Mouse (Mus musculus): Measurements from ENCODE around the gene Spred2. TPM values are rescaled to one million over a fixed set of nuclear protein-coding genes. Genes with fewer than 3 reads are reported as not detected.
"Not testable (repeated sequence)": the region's sequence is repeated elsewhere in the genome, so short reads cannot be mapped to it uniquely, and the experiment has no call there.

The Spred2 gene
- polyA plus RNA-seq, 1 experiment from 2014 or later = 3.5 TPM

DNA sequence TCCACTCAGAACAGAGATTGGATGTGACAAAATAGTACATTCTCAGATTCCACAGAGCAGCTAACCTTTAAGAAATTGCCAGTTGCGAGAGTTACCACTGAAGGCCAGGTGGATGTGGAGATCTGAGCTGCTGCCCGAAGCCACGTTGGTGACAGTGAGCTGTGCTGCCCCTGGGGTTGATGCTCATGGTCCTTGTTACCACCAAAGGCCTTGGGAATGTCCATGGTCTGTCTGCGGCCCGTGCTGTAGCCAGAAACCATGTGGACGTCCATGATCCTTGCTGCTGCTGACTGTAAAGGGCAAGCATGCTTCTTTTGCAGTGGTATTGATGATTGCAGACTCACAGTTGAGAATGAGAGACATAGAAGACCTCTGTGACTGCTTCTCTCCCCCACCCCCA lies 104.2 kb downstream of the Spred2 start:
- no peaks in the 10 kb centered on the region for H3K9me3 ChIP-seq (ENCODE audit: control insufficient read depth, low read length)
- H3K4me2 ChIP-seq (replicated peaks; ENCODE audit: low read depth) = no peak overlapping the region
- no peaks in the 10 kb centered on the region for H3K36me3 ChIP-seq (ENCODE audit: control insufficient read depth, insufficient read depth, low read length)
- H3K9ac ChIP-seq (ENCODE audit: low read length) = no peak overlapping the region
- TF ChIP-seq CTCF (IDR thresholded peaks at IDR 0.05; ENCODE audit: low read depth) (no peak), EP300 (optimal IDR thresholded peaks at IDR 0.05) (no peak)
- no peak overlapping the region for H3K27ac ChIP-seq (replicated peaks)
- no peaks in the 10 kb centered on the region for H3K4me1 ChIP-seq (replicated peaks; ENCODE audit: control insufficient read depth, insufficient read depth)
- H3K27me3 ChIP-seq (ENCODE audit: control insufficient read depth, insufficient read depth, low read length) = no peaks in the 10 kb centered on the region
- ATAC-seq (ENCODE audit: low FRiP score, low TSS enrichment) (no peak), DNase-seq (ENCODE audit: low spot score) (no peak)
- WGBS = 90% methylated on average over 6 of the region's 6 CpGs
- no peak overlapping the region for H3K4me3 ChIP-seq (ENCODE audit: low read depth, low read length)

DNA sequence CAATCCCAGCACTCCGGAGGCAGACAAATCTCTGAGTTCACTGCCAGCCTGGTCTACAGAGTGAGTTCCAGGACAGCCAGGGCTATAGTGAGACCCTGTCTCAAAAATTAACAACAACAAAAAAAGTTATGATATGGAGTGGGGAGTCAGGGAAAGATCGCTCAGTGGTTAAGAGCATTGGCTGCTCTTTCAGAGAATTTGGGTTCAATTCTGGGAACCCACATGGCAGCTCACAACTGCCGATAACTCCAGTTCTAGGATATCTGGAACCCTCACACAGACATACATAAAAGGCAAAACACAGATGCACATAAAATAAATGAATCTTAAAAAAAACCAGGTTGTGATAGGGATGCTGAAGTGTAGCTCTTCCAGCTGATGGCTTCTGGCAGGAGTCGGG lies 104.8 kb downstream of the Spred2 start:
- Histone ChIP-seq H3K36me3 (ENCODE audit: control insufficient read depth, insufficient read depth, low read length) (no peaks in the 10 kb centered on the region), H3K27me3 (ENCODE audit: control insufficient read depth, insufficient read depth, low read length) (no peaks in the 10 kb centered on the region), H3K9ac (ENCODE audit: low read length) (no peak overlapping the region), H3K4me1 (replicated peaks; ENCODE audit: control insufficient read depth, insufficient read depth) (no peaks in the 10 kb centered on the region), H3K4me3 (ENCODE audit: low read depth, low read length) (no peak overlapping the region), H3K9me3 (ENCODE audit: control insufficient read depth, low read length) (no peaks in the 10 kb centered on the region), H3K27ac (replicated peaks) (no peak overlapping the region), H3K4me2 (replicated peaks; ENCODE audit: low read depth) (no peak overlapping the region)
- no peak for TF ChIP-seq CTCF (IDR thresholded peaks at IDR 0.05; ENCODE audit: low read depth)
- TF ChIP-seq EP300 (optimal IDR thresholded peaks at IDR 0.05) = no peak
- DNase-seq (ENCODE audit: low spot score) (no peak), ATAC-seq (ENCODE audit: low FRiP score, low TSS enrichment) (no peak)
- WGBS = 85% methylated on average over 4 of the region's 4 CpGs

DNA sequence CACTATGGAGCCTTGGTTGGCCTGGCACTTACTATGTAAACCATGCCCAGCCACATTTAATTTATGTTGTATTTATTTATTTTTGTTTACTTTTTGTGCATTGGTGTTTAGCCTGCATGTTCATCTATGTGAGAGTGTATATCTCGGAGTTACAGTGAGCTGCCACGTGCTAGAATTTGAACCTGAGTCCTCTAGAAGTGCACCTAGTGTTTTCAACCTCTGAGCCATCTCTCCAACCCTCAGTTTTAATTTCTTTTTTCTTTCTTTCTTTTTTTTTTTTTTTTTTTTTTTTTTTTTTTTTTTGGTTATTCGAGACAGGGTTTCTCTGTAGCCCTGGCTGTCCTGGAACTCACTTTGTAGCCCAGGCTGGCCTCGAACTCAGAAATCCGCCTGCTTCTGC lies 106.8 kb downstream of the Spred2 start:
- H3K27me3 ChIP-seq (ENCODE audit: control insufficient read depth, insufficient read depth, low read length); H3K4me3 ChIP-seq (ENCODE audit: low read depth, low read length); H3K9ac ChIP-seq (ENCODE audit: low read length); H3K4me2 ChIP-seq (replicated peaks; ENCODE audit: low read depth); H3K36me3 ChIP-seq (ENCODE audit: control insufficient read depth, insufficient read depth, low read length); H3K9me3 ChIP-seq (ENCODE audit: control insufficient read depth, low read length); DNase-seq (ENCODE audit: low spot score); ATAC-seq (ENCODE audit: low FRiP score, low TSS enrichment); H3K4me1 ChIP-seq (replicated peaks; ENCODE audit: control insufficient read depth, insufficient read depth); H3K27ac ChIP-seq (replicated peaks): not testable (repeated sequence)
- 92% methylated on average over 5 of the region's 5 CpGs for WGBS

DNA sequence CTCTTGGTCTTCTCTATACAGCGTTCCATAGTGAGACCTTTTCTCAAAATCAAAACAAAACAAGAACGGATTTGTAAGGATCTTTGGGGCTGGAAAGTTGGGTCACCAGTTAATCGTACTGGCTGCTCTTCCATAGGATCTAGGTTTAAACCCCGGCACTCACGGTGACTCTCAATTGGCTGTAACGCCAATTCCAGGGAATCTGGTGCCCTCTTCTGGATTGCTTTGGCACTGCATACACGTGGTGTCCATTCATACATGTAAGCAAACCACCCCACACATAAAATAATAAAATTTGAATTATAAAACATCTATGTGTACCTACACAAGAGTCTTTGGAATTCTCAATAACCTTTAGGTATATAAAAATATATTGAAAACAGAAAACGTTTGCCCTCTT lies 107.4 kb downstream of the Spred2 start:
- 39% methylated on average over 8 of the region's 8 CpGs for whole genome bisulfite sequencing
- ATAC-seq (ENCODE audit: low FRiP score, low TSS enrichment) (no peak), DNase-seq (ENCODE audit: low spot score) (peak; percentile 70)
- Histone ChIP-seq H3K9ac (ENCODE audit: low read length) (no peak overlapping the region), H3K4me1 (replicated peaks; ENCODE audit: control insufficient read depth, insufficient read depth) (no peaks in the 10 kb centered on the region), H3K27ac (replicated peaks) (no peak overlapping the region), H3K27me3 (ENCODE audit: control insufficient read depth, insufficient read depth, low read length) (no peaks in the 10 kb centered on the region), H3K4me2 (replicated peaks; ENCODE audit: low read depth) (no peak overlapping the region), H3K9me3 (ENCODE audit: control insufficient read depth, low read length) (no peaks in the 10 kb centered on the region), H3K4me3 (ENCODE audit: low read depth, low read length) (no peak overlapping the region), H3K36me3 (ENCODE audit: control insufficient read depth, insufficient read depth, low read length) (no peaks in the 10 kb centered on the region)
- no peak for TF ChIP-seq EP300 (optimal IDR thresholded peaks at IDR 0.05)
- peak; percentile 80 for TF ChIP-seq CTCF (IDR thresholded peaks at IDR 0.05; ENCODE audit: low read depth)

DNA sequence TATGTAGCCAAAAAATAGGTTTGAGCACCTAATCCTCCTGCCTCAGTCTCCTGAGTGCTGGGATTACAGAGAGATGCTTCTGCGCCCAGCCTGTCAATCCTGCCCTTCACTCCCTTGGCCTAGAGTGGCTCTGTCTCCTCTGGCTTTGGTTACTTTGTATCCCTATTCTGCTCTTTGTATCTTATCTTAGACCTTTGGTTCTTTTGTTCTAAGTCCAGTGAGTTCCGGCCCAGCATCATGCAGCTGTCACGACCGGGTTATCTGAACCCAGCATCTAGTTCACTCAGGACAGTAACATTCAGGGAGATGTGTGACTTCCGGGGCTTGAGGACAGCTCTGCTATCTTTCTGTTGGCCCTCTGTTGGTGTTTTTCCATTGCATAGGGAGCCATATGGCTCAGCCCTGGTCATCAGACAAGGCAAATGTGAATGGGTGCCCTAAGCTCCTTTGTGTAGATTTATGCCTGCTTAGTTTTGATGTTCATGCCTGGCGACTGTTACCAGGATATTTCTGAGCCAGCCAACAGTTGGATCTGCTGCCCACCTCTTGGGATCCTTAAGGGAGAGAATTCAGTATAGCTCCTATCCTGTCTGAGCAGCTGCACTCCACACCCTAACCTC lies 109.5 kb downstream of the Spred2 start:
- no peak overlapping the region for H3K4me2 ChIP-seq (replicated peaks; ENCODE audit: low read depth)
- no peaks in the 10 kb centered on the region for H3K9me3 ChIP-seq (ENCODE audit: control insufficient read depth, low read length)
- no peak overlapping the region for H3K9ac ChIP-seq (ENCODE audit: low read length)
- no peaks in the 10 kb centered on the region for H3K36me3 ChIP-seq (ENCODE audit: control insufficient read depth, insufficient read depth, low read length)
- TF ChIP-seq CTCF (IDR thresholded peaks at IDR 0.05; ENCODE audit: low read depth) = no peak
- TF ChIP-seq EP300 (optimal IDR thresholded peaks at IDR 0.05) = no peak
- H3K4me1 ChIP-seq (replicated peaks; ENCODE audit: control insufficient read depth, insufficient read depth) = no peaks in the 10 kb centered on the region
- ATAC-seq (ENCODE audit: low FRiP score, low TSS enrichment) (no peak), DNase-seq (ENCODE audit: low spot score) (no peak)
- H3K4me3 ChIP-seq (ENCODE audit: low read depth, low read length) = no peak overlapping the region
- no peaks in the 10 kb centered on the region for H3K27me3 ChIP-seq (ENCODE audit: control insufficient read depth, insufficient read depth, low read length)
- H3K27ac ChIP-seq (replicated peaks) = no peak overlapping the region
- 63% methylated on average over 6 of the region's 6 CpGs for WGBS

DNA sequence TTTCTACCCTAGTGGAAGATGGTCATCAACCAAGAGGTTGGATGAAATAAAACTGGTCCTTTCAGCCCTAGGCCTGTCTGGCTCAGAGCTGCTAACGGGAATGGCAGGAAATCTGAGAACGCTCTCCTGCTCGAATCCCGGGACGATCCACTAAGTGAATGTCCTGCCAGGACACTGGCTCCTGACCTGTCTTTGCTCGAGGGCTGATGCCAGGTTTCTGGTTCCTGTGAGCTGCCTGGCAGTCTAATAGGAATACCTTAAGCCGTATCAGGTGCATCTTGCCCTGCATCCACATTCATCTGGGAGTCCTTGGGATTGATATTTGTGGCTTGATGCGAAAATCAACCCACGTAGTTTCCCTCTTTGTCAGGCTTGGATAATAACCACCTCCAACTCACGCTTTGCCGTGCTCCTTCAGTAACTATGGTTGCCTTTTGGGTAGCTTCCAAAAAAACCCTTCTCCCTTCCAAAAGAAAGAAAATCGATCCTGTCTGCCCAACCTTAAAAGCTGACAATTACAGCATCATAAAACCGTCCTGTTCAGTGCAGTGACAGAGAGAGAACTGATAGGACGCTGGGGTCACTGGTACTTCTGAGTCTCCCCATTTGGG lies 110.3 kb downstream of the Spred2 start:
- Histone ChIP-seq H3K4me1 (replicated peaks; ENCODE audit: control insufficient read depth, insufficient read depth) (no peaks in the 10 kb centered on the region), H3K27me3 (ENCODE audit: control insufficient read depth, insufficient read depth, low read length) (no peaks in the 10 kb centered on the region), H3K9me3 (ENCODE audit: control insufficient read depth, low read length) (no peaks in the 10 kb centered on the region), H3K36me3 (ENCODE audit: control insufficient read depth, insufficient read depth, low read length) (no peaks in the 10 kb centered on the region), H3K4me2 (replicated peaks; ENCODE audit: low read depth) (no peak overlapping the region), H3K9ac (ENCODE audit: low read length) (no peak overlapping the region), H3K4me3 (ENCODE audit: low read depth, low read length) (no peak overlapping the region), H3K27ac (replicated peaks) (no peak overlapping the region)
- DNase-seq (ENCODE audit: low spot score) (no peak), ATAC-seq (ENCODE audit: low FRiP score, low TSS enrichment) (no peak)
- WGBS = 67% methylated on average over 14 of the region's 14 CpGs
- TF ChIP-seq CTCF (IDR thresholded peaks at IDR 0.05; ENCODE audit: low read depth) (no peak), EP300 (optimal IDR thresholded peaks at IDR 0.05) (no peak)

All from stomach, postnatal 0 days (tissue).